Mouse (Mus musculus) B cell, adult 67 days (primary cell): ENCODE results near the gene Pde12. TPM values are rescaled to one million over a fixed set of nuclear protein-coding genes. Genes with fewer than 3 reads are reported as not detected.

Experiments
- total RNA-seq, 2 experiments: library from RNA; stranded (reverse); gene quantifications; 4 replicates each; pipeline ENCODE4 v1.2.4; 2023

Pde12 gene
- total RNA-seq, result 10 to 100 TPM; 10.8 to 12.2 TPM

DNA sequence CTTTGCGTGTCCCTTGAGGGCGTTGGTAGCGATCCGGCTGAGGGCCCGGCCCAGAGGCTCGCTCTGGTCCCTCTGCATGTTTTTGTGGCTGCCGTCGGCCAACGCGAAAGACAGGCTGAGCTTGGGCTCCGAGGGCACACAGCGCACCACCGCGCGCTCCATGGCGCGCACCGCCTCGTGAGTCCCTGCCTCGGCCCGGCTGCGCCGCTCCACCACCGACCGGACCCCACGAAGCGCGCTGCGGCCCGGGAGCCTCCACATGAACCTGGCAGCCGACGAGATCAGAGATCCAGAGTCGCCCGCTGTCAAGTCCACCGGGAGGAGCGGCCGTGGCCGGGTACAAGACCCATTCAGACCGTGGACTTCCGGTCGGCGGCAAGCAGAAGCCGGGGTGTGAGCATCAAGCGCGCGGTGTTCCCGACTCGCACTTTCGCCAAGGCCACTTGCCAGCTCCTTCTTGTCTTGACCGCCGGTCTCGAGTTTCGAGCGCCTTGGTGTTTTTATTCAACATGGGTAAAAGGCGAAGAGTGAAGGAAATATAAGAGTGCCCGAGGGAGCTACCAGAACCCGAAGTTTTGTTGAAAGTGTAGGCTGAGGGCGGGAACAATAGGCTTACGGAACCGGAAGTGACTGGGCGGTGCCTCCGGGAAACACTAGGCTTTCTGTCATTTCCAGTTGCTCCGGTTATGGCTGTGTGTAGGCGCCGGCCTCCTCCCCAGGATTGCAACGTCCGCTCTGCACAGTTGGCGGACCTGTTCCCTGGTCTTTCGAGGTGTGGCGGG, at the start of gene Pde12:
Pde12 (minus strand) TSS at position 592 of the 782 bp plus-strand sequence.

GRCm38 (mm10) chr14:26692974-26693373, 23.3 kb upstream of the Pde12 start, which contains the start of gene Dnah12:
Gene Dnah12, plus strand, starts transcription at chr14:26693274.

GRCm38 (mm10) chr14:26637851-26638707, 31.6 kb downstream of the Pde12 start, which contains the start of gene Arf4:
Gene Arf4, plus strand, starts transcription at chr14:26638074.

Other genes with a start within 250 kb of the Pde12 start
- 10 to 100 TPM; 73.5 to 79.0 TPM for gene Slmap, start 135.0 kb downstream of the Pde12 start, total RNA-seq
- 10 to 100 TPM; 65.8 to 79.3 TPM for gene Dennd6a, start 96.0 kb downstream of the Pde12 start, total RNA-seq
- 100 to 1,000 TPM; 171 to 183 TPM for gene Arf4, start 31.8 kb downstream of the Pde12 start, total RNA-seq
- under 1 TPM; 0.64 to 0.71 TPM for gene Dnah12, start 23.4 kb upstream of the Pde12 start, total RNA-seq
- gene Asb14, start 224.7 kb upstream of the Pde12 start, total RNA-seq, result not detected